Mouse (Mus musculus): ENCODE measurements at regions not wholly inside any gene's neighbourhood (a gene's known extent, or its start where the extent isn't known, plus 50 kb on each side); places are given as distances from the start of the nearest gene placed in this dataset.

DNA sequence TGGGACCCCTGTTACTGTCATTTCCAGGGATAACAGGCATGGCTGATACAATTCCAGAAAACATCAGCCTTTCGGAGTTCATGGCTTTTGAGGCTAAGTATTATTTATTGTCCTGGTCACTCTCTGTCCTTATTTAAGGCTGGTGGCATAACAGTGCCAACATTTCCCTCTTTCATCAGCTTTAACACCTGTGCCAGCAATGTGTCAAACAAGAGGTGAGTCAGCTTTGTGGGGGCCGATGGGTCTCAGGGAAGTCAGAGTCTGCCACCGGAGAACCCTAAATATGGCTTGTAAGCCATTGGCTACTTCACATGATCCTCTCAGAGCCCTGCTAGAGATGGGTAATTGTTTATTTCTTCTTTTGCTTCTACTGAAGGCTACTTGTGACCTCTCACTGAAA, 195.3 kb upstream of the Rad23b start:
- no peak for TF ChIP-seq CTCF (IDR thresholded peaks at IDR 0.05; ENCODE audit: borderline replicate concordance, insufficient read depth, low read length)
- TF ChIP-seq POLR2A (IDR thresholded peaks at IDR 0.05; ENCODE audit: low read depth, low read length), result no peak
- H3K27ac ChIP-seq (ENCODE audit: insufficient read depth, low read length), result no peak overlapping the region
- H3K4me1 ChIP-seq (ENCODE audit: control insufficient read depth, insufficient read depth, low read length), result no peaks in the 10 kb centered on the region
- H3K4me3 ChIP-seq (ENCODE audit: insufficient read depth, low read length), result no peak overlapping the region

DNA sequence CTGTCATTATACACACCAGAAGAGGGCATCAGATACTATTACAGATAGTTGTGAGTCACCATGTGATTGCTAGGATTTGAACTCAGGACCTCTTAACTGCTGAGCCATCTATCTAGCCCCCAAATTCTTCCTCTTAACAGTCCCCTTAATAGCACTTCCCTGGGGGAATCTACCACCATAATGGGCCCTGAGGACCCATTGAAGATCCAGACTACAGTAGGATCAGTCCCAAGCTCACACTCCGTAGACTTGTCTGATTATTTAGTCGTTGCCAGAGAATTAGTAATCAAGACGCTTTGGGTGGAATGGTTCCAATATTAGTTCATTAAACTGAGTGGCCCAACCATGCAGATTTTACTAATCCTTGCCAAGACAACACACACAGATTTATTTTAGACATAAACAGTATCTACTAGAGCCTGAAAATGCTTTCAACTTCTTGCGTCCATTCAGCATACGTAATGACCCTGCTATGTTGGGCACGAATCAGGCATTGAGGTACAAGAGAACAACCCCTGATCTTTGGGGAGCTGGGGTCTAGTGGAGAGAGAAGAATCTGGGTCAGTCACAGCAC, 191.6 kb upstream of the Rad23b start:
- Histone ChIP-seq H3K27ac (ENCODE audit: insufficient read depth, low read length) (no peak overlapping the region), H3K4me3 (ENCODE audit: insufficient read depth, low read length) (no peak overlapping the region), H3K4me1 (ENCODE audit: control insufficient read depth, insufficient read depth, low read length) (no peaks in the 10 kb centered on the region)
- TF ChIP-seq POLR2A (IDR thresholded peaks at IDR 0.05; ENCODE audit: low read depth, low read length), result no peak
- no peak for TF ChIP-seq CTCF (IDR thresholded peaks at IDR 0.05; ENCODE audit: borderline replicate concordance, insufficient read depth, low read length)

DNA sequence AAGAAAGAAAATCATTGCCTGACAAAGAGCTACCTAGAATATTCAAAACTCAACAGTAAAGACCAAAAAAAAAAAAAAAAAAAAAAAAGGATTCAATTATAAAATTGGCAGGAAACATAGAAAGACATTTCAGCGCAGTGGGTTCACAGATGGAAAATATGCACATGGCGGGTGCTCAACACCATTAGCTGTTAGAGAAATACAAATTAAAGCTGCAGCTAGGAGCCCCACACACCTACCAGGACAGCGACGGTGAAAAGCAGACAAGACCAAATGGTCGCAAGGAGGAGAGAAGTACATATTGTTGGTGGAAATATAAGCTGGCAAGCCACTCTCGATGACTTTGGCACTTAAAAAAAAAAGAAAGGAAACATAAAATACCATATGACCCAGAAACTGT, 183.6 kb upstream of the Rad23b start:
- H3K4me3 ChIP-seq (ENCODE audit: insufficient read depth, low read length), result no peak overlapping the region
- H3K27ac ChIP-seq (ENCODE audit: insufficient read depth, low read length), result no peak overlapping the region
- peaks cover 6% of the 10 kb centered on the region for H3K4me1 ChIP-seq (ENCODE audit: control insufficient read depth, insufficient read depth, low read length)
- TF ChIP-seq CTCF (IDR thresholded peaks at IDR 0.05; ENCODE audit: borderline replicate concordance, insufficient read depth, low read length), result no peak
- TF ChIP-seq POLR2A (IDR thresholded peaks at IDR 0.05; ENCODE audit: low read depth, low read length), result no peak

DNA sequence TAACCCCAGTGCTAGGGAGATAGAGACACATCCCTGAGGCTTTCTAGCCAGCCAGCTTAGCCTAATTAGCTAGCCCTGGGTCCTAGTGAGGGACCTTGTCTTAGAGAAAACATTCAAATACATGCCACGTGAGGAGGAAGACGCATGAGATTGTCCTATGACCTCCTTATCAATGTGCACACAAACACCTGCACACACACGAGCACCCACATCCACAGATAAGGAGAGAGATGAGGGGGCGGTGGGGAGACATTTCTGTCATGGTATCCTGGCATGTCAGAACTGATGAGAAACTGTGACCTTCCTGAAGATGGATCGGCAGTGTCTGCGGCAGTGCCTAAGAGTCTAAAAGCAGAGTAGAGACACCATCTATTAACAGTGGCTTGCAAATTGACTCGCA, 180.8 kb upstream of the Rad23b start:
- Histone ChIP-seq H3K27ac (ENCODE audit: insufficient read depth, low read length) (no peak overlapping the region), H3K4me3 (ENCODE audit: insufficient read depth, low read length) (no peak overlapping the region)
- no peak for TF ChIP-seq CTCF (IDR thresholded peaks at IDR 0.05; ENCODE audit: borderline replicate concordance, insufficient read depth, low read length)
- TF ChIP-seq POLR2A (IDR thresholded peaks at IDR 0.05; ENCODE audit: low read depth, low read length), result no peak

DNA sequence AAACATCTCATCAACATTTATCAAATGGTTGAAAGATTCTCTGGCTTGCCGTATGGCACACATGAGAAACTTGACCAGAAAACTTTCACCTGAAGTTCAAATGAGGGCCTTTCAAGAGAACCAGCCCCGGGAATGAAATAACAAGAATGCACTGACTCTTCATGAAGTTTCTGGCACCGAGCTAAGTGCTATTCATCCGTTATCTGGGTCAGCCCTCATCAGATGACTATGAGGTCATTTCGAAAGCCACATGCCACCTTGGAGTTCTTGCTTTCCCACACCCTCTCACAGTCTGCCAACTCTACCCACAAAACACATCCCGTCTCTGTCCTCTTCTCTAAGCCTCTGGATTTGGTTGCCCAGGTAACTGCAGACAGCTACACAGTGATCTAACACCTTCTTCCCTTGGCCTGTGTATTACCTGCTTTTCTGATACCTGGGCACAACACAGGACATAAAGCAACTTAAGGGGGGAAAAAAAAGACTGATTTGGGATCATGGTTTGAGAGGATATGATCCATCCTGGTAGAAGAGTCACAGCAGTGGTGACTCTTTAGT, 177.4 kb upstream of the Rad23b start:
- H3K27ac ChIP-seq (ENCODE audit: insufficient read depth, low read length), result no peak overlapping the region
- TF ChIP-seq POLR2A (IDR thresholded peaks at IDR 0.05; ENCODE audit: low read depth, low read length) (no peak), CTCF (IDR thresholded peaks at IDR 0.05; ENCODE audit: borderline replicate concordance, insufficient read depth, low read length) (no peak)
- peaks cover 6% of the 10 kb centered on the region for H3K4me1 ChIP-seq (ENCODE audit: control insufficient read depth, insufficient read depth, low read length)
- no peak overlapping the region for H3K4me3 ChIP-seq (ENCODE audit: insufficient read depth, low read length)

More for the DNA sequence above, 180.8 kb upstream of the Rad23b start:
- peaks cover 6% of the 10 kb centered on the region for H3K4me1 ChIP-seq (ENCODE audit: control insufficient read depth, insufficient read depth, low read length)

DNA sequence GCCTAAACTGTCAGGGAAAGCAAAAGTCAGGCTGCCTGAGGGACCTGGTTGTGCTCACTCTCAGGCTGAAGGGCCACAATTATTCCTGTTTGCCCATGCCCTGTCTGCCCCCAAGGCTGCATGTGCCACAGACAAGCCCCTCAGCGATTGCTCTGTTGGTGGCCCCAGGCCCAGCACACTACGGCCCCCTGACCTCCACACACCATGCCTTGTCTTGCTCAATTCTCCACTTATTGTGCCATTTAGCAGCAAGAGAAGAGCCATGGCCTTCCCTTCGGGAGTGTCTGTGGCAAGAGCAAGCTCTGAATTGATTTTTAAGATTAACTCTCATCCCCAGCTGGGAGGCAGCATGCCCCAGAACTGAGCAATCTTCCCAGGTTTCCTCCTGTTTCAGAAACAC, 173.8 kb upstream of the Rad23b start:
- no peaks in the 10 kb centered on the region for H3K4me1 ChIP-seq (ENCODE audit: control insufficient read depth, insufficient read depth, low read length)
- no peak overlapping the region for H3K4me3 ChIP-seq (ENCODE audit: insufficient read depth, low read length)
- no peak overlapping the region for H3K27ac ChIP-seq (ENCODE audit: insufficient read depth, low read length)
- TF ChIP-seq CTCF (IDR thresholded peaks at IDR 0.05; ENCODE audit: borderline replicate concordance, insufficient read depth, low read length) (no peak), POLR2A (IDR thresholded peaks at IDR 0.05; ENCODE audit: low read depth, low read length) (no peak)

DNA sequence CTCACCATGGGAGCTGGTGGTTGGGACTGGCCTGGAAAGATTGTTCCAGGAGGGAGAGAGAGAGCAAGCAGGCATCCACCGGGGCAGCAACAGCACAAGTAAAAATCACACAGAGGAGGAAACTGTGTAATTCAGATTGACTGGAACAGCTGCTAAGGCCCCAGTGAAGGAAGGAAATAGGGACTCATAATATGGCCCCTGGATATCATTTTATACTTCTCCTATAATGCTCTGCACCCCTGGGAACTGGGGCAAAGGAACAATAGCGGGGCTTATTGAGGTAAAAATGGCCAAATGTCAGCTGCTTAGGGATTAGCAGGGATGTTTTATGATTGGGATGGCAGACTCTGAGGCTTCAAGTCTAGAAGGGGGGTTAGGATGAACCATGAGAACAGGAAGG, 170.4 kb upstream of the Rad23b start:
- no peak overlapping the region for H3K4me3 ChIP-seq (ENCODE audit: insufficient read depth, low read length)
- H3K27ac ChIP-seq (ENCODE audit: insufficient read depth, low read length), result no peak overlapping the region
- TF ChIP-seq CTCF (IDR thresholded peaks at IDR 0.05; ENCODE audit: borderline replicate concordance, insufficient read depth, low read length), result no peak
- no peaks in the 10 kb centered on the region for H3K4me1 ChIP-seq (ENCODE audit: control insufficient read depth, insufficient read depth, low read length)

DNA sequence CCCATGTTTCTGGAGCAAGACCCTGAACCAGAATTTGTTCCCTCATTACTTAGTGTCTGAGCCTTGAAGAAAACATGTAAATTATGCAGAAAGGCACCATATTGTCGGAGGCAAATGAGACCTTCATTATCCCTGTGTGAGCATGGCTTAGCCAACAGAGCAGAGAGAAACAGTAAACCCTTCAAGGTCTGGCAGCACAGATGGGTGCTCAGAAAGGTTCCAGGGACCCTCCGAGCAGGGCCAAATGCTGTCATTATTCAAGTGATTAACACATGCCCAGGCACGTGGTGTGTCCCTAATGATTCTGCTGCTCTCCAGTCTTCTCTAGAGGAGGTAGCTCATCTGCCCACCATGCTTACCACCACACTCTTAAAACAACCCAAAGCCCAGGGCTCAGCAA, 166.3 kb upstream of the Rad23b start:
- Histone ChIP-seq H3K4me1 (ENCODE audit: control insufficient read depth, insufficient read depth, low read length) (no peaks in the 10 kb centered on the region), H3K27ac (ENCODE audit: insufficient read depth, low read length) (no peak overlapping the region), H3K4me3 (ENCODE audit: insufficient read depth, low read length) (no peak overlapping the region)
- no peak for TF ChIP-seq POLR2A (IDR thresholded peaks at IDR 0.05; ENCODE audit: low read depth, low read length)
- no peak for TF ChIP-seq CTCF (IDR thresholded peaks at IDR 0.05; ENCODE audit: borderline replicate concordance, insufficient read depth, low read length)

DNA sequence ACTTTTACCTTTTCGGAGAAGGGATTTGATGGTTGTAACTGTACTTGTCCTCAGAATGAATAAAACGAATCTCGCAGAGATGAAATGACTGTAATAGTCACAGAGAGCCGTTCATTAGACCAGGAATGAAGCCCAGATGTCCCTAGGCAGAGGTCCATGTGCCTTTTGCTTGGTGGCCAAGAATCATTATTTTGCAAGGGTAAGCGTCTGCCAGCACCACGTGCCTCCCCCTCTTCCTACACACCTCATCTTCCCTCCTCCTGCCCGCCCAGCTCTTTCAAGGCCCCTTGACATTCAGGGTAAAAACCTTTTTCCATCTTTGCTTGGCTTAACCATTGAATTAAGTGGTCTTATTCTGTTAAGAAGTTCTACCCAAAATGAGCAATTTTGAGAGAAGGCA, 161.1 kb upstream of the Rad23b start:
- Histone ChIP-seq H3K27ac (ENCODE audit: insufficient read depth, low read length) (no peak overlapping the region), H3K4me1 (ENCODE audit: control insufficient read depth, insufficient read depth, low read length) (no peaks in the 10 kb centered on the region), H3K4me3 (ENCODE audit: insufficient read depth, low read length) (no peak overlapping the region)
- TF ChIP-seq POLR2A (IDR thresholded peaks at IDR 0.05; ENCODE audit: low read depth, low read length), result no peak
- TF ChIP-seq CTCF (IDR thresholded peaks at IDR 0.05; ENCODE audit: borderline replicate concordance, insufficient read depth, low read length), result no peak

DNA sequence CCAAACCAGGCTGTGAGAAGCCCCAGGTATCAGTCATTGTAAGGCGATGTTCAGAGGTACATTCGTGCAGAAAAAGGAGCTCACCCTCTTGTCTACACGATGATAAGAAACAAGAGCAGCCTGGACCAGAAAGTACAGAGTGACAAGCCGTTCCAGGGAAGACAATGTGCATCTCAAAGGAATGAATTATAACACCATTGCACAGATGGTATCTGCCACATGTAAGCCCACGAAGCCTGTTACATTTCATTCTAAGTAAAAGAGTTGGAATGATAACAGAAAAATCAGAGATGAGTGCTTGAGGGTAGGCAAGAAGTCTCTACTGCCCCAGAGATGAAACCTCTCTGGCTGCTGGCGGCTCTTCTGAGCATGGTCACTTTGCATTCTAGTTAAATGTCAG, 159.3 kb upstream of the Rad23b start:
- Histone ChIP-seq H3K4me1 (ENCODE audit: control insufficient read depth, insufficient read depth, low read length) (0 out of 2 replicates have a peak, but pooled peaks cover 3% of the 10 kb centered on the region), H3K27ac (ENCODE audit: insufficient read depth, low read length) (no peak overlapping the region), H3K4me3 (ENCODE audit: insufficient read depth, low read length) (no peak overlapping the region)
- TF ChIP-seq POLR2A (IDR thresholded peaks at IDR 0.05; ENCODE audit: low read depth, low read length), result no peak

DNA sequence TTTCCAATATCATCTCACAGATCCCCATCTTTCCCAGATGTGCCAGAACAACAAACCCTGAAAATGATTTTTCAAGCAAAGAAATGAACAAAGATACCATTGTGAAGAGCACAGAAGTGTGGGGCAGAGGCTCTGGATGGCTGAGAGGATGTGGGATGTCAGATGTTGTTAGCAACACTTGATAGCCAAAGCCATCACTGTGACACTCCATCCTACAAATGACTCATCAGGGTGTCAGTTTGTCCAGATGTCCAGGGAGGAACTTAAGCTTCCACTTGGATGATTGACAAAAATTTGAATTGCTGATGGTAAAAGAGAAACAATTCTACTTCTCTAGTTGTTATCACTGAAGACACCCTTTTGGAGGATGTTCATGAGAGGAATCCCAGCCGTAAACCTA, 155.8 kb upstream of the Rad23b start:
- TF ChIP-seq POLR2A (IDR thresholded peaks at IDR 0.05; ENCODE audit: low read depth, low read length) (no peak), CTCF (IDR thresholded peaks at IDR 0.05; ENCODE audit: borderline replicate concordance, insufficient read depth, low read length) (no peak)
- Histone ChIP-seq H3K4me3 (ENCODE audit: insufficient read depth, low read length) (no peak overlapping the region), H3K4me1 (ENCODE audit: control insufficient read depth, insufficient read depth, low read length) (0 out of 2 replicates have a peak, but pooled peaks cover 3% of the 10 kb centered on the region), H3K27ac (ENCODE audit: insufficient read depth, low read length) (no peak overlapping the region)
